Mouse (Mus musculus) midbrain, embryonic 12.5 days (tissue): Measurements from ENCODE around the gene Tmem119. TPM values are rescaled to one million over a fixed set of nuclear protein-coding genes. Genes with fewer than 3 reads are reported as not detected.
"Not testable (repeated sequence)": the region's sequence is repeated elsewhere in the genome, so short reads cannot be mapped to it uniquely, and the experiment has no call there.

Experiments
- ATAC-seq: fragments of 200-750 bp; cut with Nextera tagmentation; 2 replicates; pipeline ENCODE4 v1.8.0; 2017; ENCODE audit warnings: low read depth, moderate TSS enrichment, moderate library complexity; ENCODE audit not compliant: low FRiP score
- H3K27ac ChIP-seq: fragments of 300-500 bp; sonication (generic); replicated peaks from 2 replicates; pipeline ENCODE4 v1.5.1; 2016; ENCODE audit warnings: mild to moderate bottlenecking
- H3K27me3 ChIP-seq: fragments of 300-500 bp; sonication (generic); 2 replicates; pipeline ENCODE4 v1.6.1; 2016; ENCODE audit warnings: mild to moderate bottlenecking
- H3K36me3 ChIP-seq: fragments of 300-500 bp; sonication (generic); 2 replicates; pipeline ENCODE4 v1.6.1; 2016
- H3K4me1 ChIP-seq: fragments of 300-500 bp; sonication (generic); 2 replicates; pipeline ENCODE4 v1.6.1; 2016
- H3K4me2 ChIP-seq: fragments of 300-500 bp; sonication (generic); replicated peaks from 2 replicates; pipeline ENCODE4 v1.6.1; 2016; ENCODE audit warnings: mild to moderate bottlenecking, moderate library complexity
- H3K4me3 ChIP-seq: fragments of 300-500 bp; sonication (generic); 2 replicates; pipeline ENCODE4 v1.5.1; 2016; ENCODE audit warnings: mild to moderate bottlenecking
- H3K9ac ChIP-seq: fragments of 300-500 bp; sonication (generic); replicated peaks from 2 replicates; pipeline ENCODE4 v1.6.1; 2016; ENCODE audit warnings: mild to moderate bottlenecking, moderate library complexity
- H3K9me3 ChIP-seq: fragments of 300-500 bp; sonication (generic); 2 replicates; pipeline ENCODE4 v1.6.1; 2016; ENCODE audit warnings: mild to moderate bottlenecking
- WGBS: fragments of 180-500 bp; shearing (Covaris S2); methylation state at CpG from one replicate; pipeline ENCODE4 v1.1.7; 2016; 5-methylcytosine and 5-hydroxymethylcytosine counted together
- polyA plus RNA-seq: library from polyadenylated mRNA; unstranded; fragments of >200 nt; fragmentation: Nextera tagmentation; extraction: Ambion mirVana; gene quantifications from 2 replicates; pipeline ENCODE4 v1.2.1, GENCODE M21; 2016

The Tmem119 gene
- polyA plus RNA-seq, 1 experiment from 2014 or later = 26.4 TPM

- Histone ChIP-seq H3K9ac (no peak overlapping the region), H3K4me3 (no peak overlapping the region), H3K9me3 (no peaks in the 10 kb centered on the region), H3K4me2 (no peak overlapping the region), H3K36me3 (peaks cover 16% of the 10 kb centered on the region), H3K27ac (no peak overlapping the region), H3K27me3 (peaks cover 24% of the 10 kb centered on the region), H3K4me1 (no peaks in the 10 kb centered on the region)
- ATAC-seq = no peak
- 80% methylated on average over 7 of the region's 7 CpGs for WGBS
Measured at GRCm38 (mm10) chr5:113781875-113782274, 18.4 kb downstream of the Tmem119 start.

- Histone ChIP-seq H3K4me1 (no peaks in the 10 kb centered on the region), H3K27ac (no peak overlapping the region), H3K9ac (no peak overlapping the region), H3K36me3 (peaks cover 22% of the 10 kb centered on the region), H3K27me3 (peaks cover 24% of the 10 kb centered on the region), H3K9me3 (no peaks in the 10 kb centered on the region), H3K4me2 (no peak overlapping the region), H3K4me3 (no peak overlapping the region)
- 81% methylated on average over 7 of the region's 7 CpGs for WGBS
- ATAC-seq = no peak
Measured at GRCm38 (mm10) chr5:113781254-113781653, 19.1 kb downstream of the Tmem119 start.

GRCm38 (mm10) chr5:113780763-113781162 lies 19.6 kb downstream of the Tmem119 start:
- Histone ChIP-seq H3K36me3 (peaks cover 27% of the 10 kb centered on the region), H3K27me3 (peaks cover 24% of the 10 kb centered on the region), H3K9ac (no peak overlapping the region), H3K9me3 (no peaks in the 10 kb centered on the region), H3K27ac (no peak overlapping the region), H3K4me2 (no peak overlapping the region), H3K4me1 (no peaks in the 10 kb centered on the region), H3K4me3 (no peak overlapping the region)
- WGBS = 93% methylated on average over 5 of the region's 5 CpGs
- ATAC-seq = no peak

GRCm38 (mm10) chr5:113780082-113780752 lies 20.1 kb downstream of the Tmem119 start:
- 97% methylated on average over 3 of the region's 3 CpGs for WGBS
- Histone ChIP-seq H3K4me3 (no peak overlapping the region), H3K9me3 (no peaks in the 10 kb centered on the region), H3K9ac (no peak overlapping the region), H3K4me2 (no peak overlapping the region), H3K27me3 (peaks cover 24% of the 10 kb centered on the region), H3K4me1 (no peaks in the 10 kb centered on the region), H3K36me3 (peaks cover 32% of the 10 kb centered on the region), H3K27ac (no peak overlapping the region)
- peak; percentile 16; the same call in 1 of the 2 replicates for ATAC-seq

- no peak for ATAC-seq
- Histone ChIP-seq H3K4me3 (no peak overlapping the region), H3K9me3 (no peaks in the 10 kb centered on the region), H3K9ac (no peak overlapping the region), H3K36me3 (peaks cover 39% of the 10 kb centered on the region), H3K4me1 (no peaks in the 10 kb centered on the region), H3K4me2 (no peak overlapping the region), H3K27ac (no peak overlapping the region), H3K27me3 (peaks cover 23% of the 10 kb centered on the region)
- WGBS = 86% methylated on average over 5 of the region's 5 CpGs
Measured at GRCm38 (mm10) chr5:113779569-113779968, 20.7 kb downstream of the Tmem119 start.

GRCm38 (mm10) chr5:113777728-113778127 lies 22.6 kb downstream of the Tmem119 start:
- not testable (repeated sequence) for ATAC-seq, H3K27me3 ChIP-seq, H3K9me3 ChIP-seq, H3K4me2 ChIP-seq, H3K27ac ChIP-seq, H3K4me3 ChIP-seq, H3K9ac ChIP-seq
- WGBS = 92% methylated on average over 8 of the region's 8 CpGs
- Histone ChIP-seq H3K4me1 (peaks cover 11% of the 10 kb centered on the region), H3K36me3 (peaks cover 43% of the 10 kb centered on the region)

- peaks cover 11% of the 10 kb centered on the region for H3K4me1 ChIP-seq
- no peaks in the 10 kb centered on the region for H3K27me3 ChIP-seq
- no peak overlapping the region for H3K27ac ChIP-seq
- H3K4me3 ChIP-seq = no peak overlapping the region
- H3K9me3 ChIP-seq = no peaks in the 10 kb centered on the region
- WGBS = 83% methylated on average over 8 of the region's 8 CpGs
- H3K4me2 ChIP-seq = no peak overlapping the region
- ATAC-seq = no peak
- peaks cover 43% of the 10 kb centered on the region for H3K36me3 ChIP-seq
- no peak overlapping the region for H3K9ac ChIP-seq
Measured at GRCm38 (mm10) chr5:113776896-113777226, 23.5 kb downstream of the Tmem119 start.

- WGBS = 95% methylated on average over 15 of the region's 15 CpGs
- H3K9ac ChIP-seq = no peak overlapping the region
- no peaks in the 10 kb centered on the region for H3K27me3 ChIP-seq
- H3K4me3 ChIP-seq = no peak overlapping the region
- peaks cover 43% of the 10 kb centered on the region for H3K36me3 ChIP-seq
- ATAC-seq = no peak
- no peak overlapping the region for H3K27ac ChIP-seq
- H3K9me3 ChIP-seq = no peaks in the 10 kb centered on the region
- H3K4me2 ChIP-seq = no peak overlapping the region
- peaks cover 11% of the 10 kb centered on the region for H3K4me1 ChIP-seq
Measured at GRCm38 (mm10) chr5:113776128-113776895, 24.0 kb downstream of the Tmem119 start.

- Histone ChIP-seq H3K9ac (no peak overlapping the region), H3K36me3 (peaks cover 43% of the 10 kb centered on the region), H3K4me3 (no peak overlapping the region), H3K4me2 (no peak overlapping the region), H3K9me3 (no peaks in the 10 kb centered on the region), H3K4me1 (peaks cover 14% of the 10 kb centered on the region), H3K27me3 (no peaks in the 10 kb centered on the region), H3K27ac (no peak overlapping the region)
- ATAC-seq = no peak
- WGBS = 93% methylated on average over 10 of the region's 10 CpGs
Measured at GRCm38 (mm10) chr5:113775585-113775984, 24.7 kb downstream of the Tmem119 start.

- Histone ChIP-seq H3K9ac (peak overlapping the region; percentile 76), H3K36me3 (peaks cover 45% of the 10 kb centered on the region), H3K4me3 (peak overlapping the region; percentile 100), H3K27ac (no peak overlapping the region), H3K27me3 (no peaks in the 10 kb centered on the region), H3K9me3 (no peaks in the 10 kb centered on the region), H3K4me2 (peak overlapping the region; percentile 96), H3K4me1 (peaks cover 26% of the 10 kb centered on the region)
- WGBS = 1% methylated on average over 7 of the region's 7 CpGs
- no peak for ATAC-seq
Measured at GRCm38 (mm10) chr5:113773664-113774063, 26.7 kb downstream of the Tmem119 start.

- H3K9me3 ChIP-seq = no peaks in the 10 kb centered on the region
- H3K4me2 ChIP-seq = peak overlapping the region; percentile 96
- peaks cover 31% of the 10 kb centered on the region for H3K4me1 ChIP-seq
- ATAC-seq = peak; percentile 67
- peak overlapping the region; percentile 76 for H3K9ac ChIP-seq
- 2% methylated on average over 33 of the region's 38 CpGs for WGBS
- peaks cover 47% of the 10 kb centered on the region for H3K36me3 ChIP-seq
- H3K27me3 ChIP-seq = no peaks in the 10 kb centered on the region
- peak overlapping the region; percentile 100 for H3K4me3 ChIP-seq
- peak overlapping the region; percentile 99 for H3K27ac ChIP-seq
Measured at GRCm38 (mm10) chr5:113772905-113773519, 27.3 kb downstream of the Tmem119 start.

- WGBS = 0% methylated on average over 48 of the region's 49 CpGs
- peaks cover 31% of the 10 kb centered on the region for H3K4me1 ChIP-seq
- H3K27ac ChIP-seq = peak within 1 kb of the TSS; percentile 99
- H3K36me3 ChIP-seq = peaks cover 48% of the 10 kb centered on the region
- H3K4me2 ChIP-seq = peak within 1 kb of the TSS; percentile 96
- peak within 1 kb of the TSS; percentile 92 for H3K9ac ChIP-seq
- no peaks in the 10 kb centered on the region for H3K27me3 ChIP-seq
- H3K9me3 ChIP-seq = no peaks in the 10 kb centered on the region
- peak; percentile 84 for ATAC-seq
- peak within 1 kb of the TSS; percentile 100 for H3K4me3 ChIP-seq
Measured at GRCm38 (mm10) chr5:113772450-113772895, 27.8 kb downstream of the Tmem119 start, which contains the start of the genes Sart3 and Iscu. TSS of gene Sart3 (minus strand) at chr5:113772510. TSS of gene Iscu (plus strand) at chr5:113772748.
